Mouse (Mus musculus) myocyte (in vitro differentiated cells): ENCODE measurements around the gene Vmp1. TPM values are rescaled to one million over a fixed set of nuclear protein-coding genes. Genes with fewer than 3 reads are reported as not detected.
A peak's percentile ranks its signal among the peaks of the same experiment; 100 is the strongest.

Experiments used
- H3K27me3 ChIP-seq: one replicate; pipeline ENCODE4 v1.6.1; 2011; ENCODE audit not compliant: control insufficient read depth, insufficient read depth, insufficient read length
- H3K36me3 ChIP-seq: one replicate; pipeline ENCODE4 v1.6.1; 2011; ENCODE audit not compliant: control insufficient read depth, insufficient read depth
- H3K4me2 ChIP-seq: one replicate; pipeline ENCODE4 v1.6.1; 2011; ENCODE audit warnings: low read depth, control low read depth
- H3K4me3 ChIP-seq: one replicate; pipeline ENCODE4 v1.5.1; 2011; ENCODE audit warnings: mild to moderate bottlenecking, control low read depth, moderate library complexity
- H3K79me2 ChIP-seq: one replicate; pipeline ENCODE4 v1.6.1; 2011; ENCODE audit not compliant: control insufficient read depth, insufficient read depth
- H3ac ChIP-seq: one replicate; pipeline ENCODE4 v1.6.1; 2011; ENCODE audit not compliant: control insufficient read depth, insufficient read length
- CEBPB ChIP-seq: IDR thresholded peaks from 2 replicates; pipeline ENCODE4 v1.6.1; 2011; ENCODE audit warnings: mild to moderate bottlenecking, moderate library complexity; ENCODE audit not compliant: poor library complexity, insufficient read depth, severe bottlenecking
- E2F4 ChIP-seq: IDR thresholded peaks from one replicate; pipeline ENCODE4 v1.6.1; 2011; ENCODE audit warnings: mild to moderate bottlenecking, control low read depth, moderate library complexity; ENCODE audit not compliant: insufficient read depth
- MAX ChIP-seq: IDR thresholded peaks from one replicate; pipeline ENCODE4 v1.6.1; 2011; ENCODE audit warnings: low read depth, mild to moderate bottlenecking, control low read depth
- MYOD1 ChIP-seq, 3 experiments: IDR thresholded peaks; one replicate each; pipeline ENCODE4 v1.6.1; 2011; ENCODE audit warnings: control low read depth in 2 of 3, low read depth in 2 of 3, mild to moderate bottlenecking in 2 of 3, moderate library complexity in 1 of 3; ENCODE audit not compliant: insufficient read length in 2 of 3, control insufficient read depth in 1 of 3
- MYOG ChIP-seq, 3 experiments: IDR thresholded peaks; one replicate each; pipeline ENCODE4 v1.6.1; 2011; ENCODE audit warnings: control low read depth in 2 of 3, low read depth in 2 of 3, mild to moderate bottlenecking in 2 of 3; ENCODE audit not compliant: insufficient read length in 2 of 3, control insufficient read depth in 1 of 3, insufficient read depth in 1 of 3
- POLR2A ChIP-seq: IDR thresholded peaks from one replicate; pipeline ENCODE4 v1.6.1; 2011; ENCODE audit warnings: low read depth, mild to moderate bottlenecking, control low read depth, moderate library complexity; ENCODE audit not compliant: insufficient read length
- POLR2AphosphoS2 ChIP-seq: IDR thresholded peaks from one replicate; pipeline ENCODE4 v1.6.1; 2011; ENCODE audit warnings: low read depth, control low read depth; ENCODE audit not compliant: insufficient read length
- REST ChIP-seq: IDR thresholded peaks from one replicate; pipeline ENCODE4 v1.6.1; 2011; ENCODE audit warnings: mild to moderate bottlenecking, control low read depth, moderate library complexity; ENCODE audit not compliant: insufficient read depth, insufficient read length
- SRF ChIP-seq: IDR thresholded peaks from one replicate; pipeline ENCODE4 v1.6.1; 2011; ENCODE audit warnings: low read depth; ENCODE audit not compliant: control insufficient read depth, insufficient read length
- TCF12 ChIP-seq: IDR thresholded peaks from one replicate; pipeline ENCODE4 v1.6.1; 2011; ENCODE audit warnings: mild to moderate bottlenecking, control low read depth; ENCODE audit not compliant: poor library complexity, insufficient read depth, severe bottlenecking
- TCF3 ChIP-seq: IDR thresholded peaks from one replicate; pipeline ENCODE4 v1.6.1; 2011; ENCODE audit warnings: low read depth, control low read depth; ENCODE audit not compliant: insufficient read length
- USF1 ChIP-seq: IDR thresholded peaks from one replicate; pipeline ENCODE4 v1.6.1; 2011; ENCODE audit warnings: low read depth, mild to moderate bottlenecking, control low read depth, moderate library complexity
- polyA plus RNA-seq: library from polyadenylated mRNA; unstranded; fragments of >200 nt; fragmentation: generic; extraction: Trizol; gene quantifications from one replicate; pipeline ENCODE4 v1.2.1, GENCODE M21; 2012; ENCODE audit warnings: missing spikeins

Vmp1 gene
- polyA plus RNA-seq, 1 experiment, result 169 TPM

- Histone ChIP-seq H3ac (no peak overlapping the region), H3K79me2 (peaks cover 37% of the 10 kb centered on the region), H3K36me3 (peaks cover 25% of the 10 kb centered on the region), H3K27me3 (no peaks in the 10 kb centered on the region), H3K4me3 (no peak overlapping the region), H3K4me2 (peak overlapping the region; percentile 67)
- TF ChIP-seq USF1 (peak; percentile 69), MYOG (IDR thresholded peaks at IDR 0.05; ENCODE audit: control insufficient read depth in 1 of 3, insufficient read depth in 1 of 3, insufficient read length in 2 of 3, low read depth in 2 of 3) (no peak)
Observed at GRCm38 (mm10) chr11:86604289-86604688, 79.3 kb downstream of the Vmp1 start.

GRCm38 (mm10) chr11:86603719-86604118 lies 79.9 kb downstream of the Vmp1 start:
- no peak overlapping the region for H3ac ChIP-seq
- TF ChIP-seq CEBPB, result peak; percentile 98
- no peak for TF ChIP-seq MAX
- peaks cover 43% of the 10 kb centered on the region for H3K79me2 ChIP-seq
- peak overlapping the region; percentile 67 for H3K4me2 ChIP-seq
- H3K36me3 ChIP-seq, result peaks cover 25% of the 10 kb centered on the region
- H3K27me3 ChIP-seq, result no peaks in the 10 kb centered on the region
- H3K4me3 ChIP-seq, result no peak overlapping the region

- H3K36me3 ChIP-seq, result peaks cover 25% of the 10 kb centered on the region
- peak overlapping the region; percentile 27 for H3K4me3 ChIP-seq
- H3ac ChIP-seq, result no peak overlapping the region
- no peak for TF ChIP-seq SRF
- TF ChIP-seq E2F4, result no peak
- no peak for TF ChIP-seq MYOD1 (IDR thresholded peaks at IDR 0.05; ENCODE audit: control insufficient read depth in 1 of 3, insufficient read length in 2 of 3, low read depth in 2 of 3)
- TF ChIP-seq POLR2AphosphoS2, result no peak
- no peak for TF ChIP-seq TCF3
- TF ChIP-seq MYOG (IDR thresholded peaks at IDR 0.05; ENCODE audit: control insufficient read depth in 1 of 3, insufficient read depth in 1 of 3, insufficient read length in 2 of 3, low read depth in 2 of 3), result no peak
- TF ChIP-seq MAX, result no peak
- TF ChIP-seq USF1, result no peak
- TF ChIP-seq TCF12, result no peak
- H3K4me2 ChIP-seq, result peak overlapping the region; percentile 87
- no peaks in the 10 kb centered on the region for H3K27me3 ChIP-seq
- peaks cover 59% of the 10 kb centered on the region for H3K79me2 ChIP-seq
Observed at GRCm38 (mm10) chr11:86602116-86602515, 81.5 kb downstream of the Vmp1 start.

GRCm38 (mm10) chr11:86600209-86600557 lies 83.5 kb downstream of the Vmp1 start:
- H3K27me3 ChIP-seq, result no peaks in the 10 kb centered on the region
- no peak overlapping the region for H3ac ChIP-seq
- TF ChIP-seq MYOG (IDR thresholded peaks at IDR 0.05; ENCODE audit: control insufficient read depth in 1 of 3, insufficient read depth in 1 of 3, insufficient read length in 2 of 3, low read depth in 2 of 3) (no peak), E2F4 (no peak), REST (no peak), CEBPB (no peak), SRF (no peak), MAX (no peak), POLR2A (no peak), TCF12 (no peak), POLR2AphosphoS2 (no peak), USF1 (no peak), MYOD1 (IDR thresholded peaks at IDR 0.05; ENCODE audit: control insufficient read depth in 1 of 3, insufficient read length in 2 of 3, low read depth in 2 of 3) (no peak), TCF3 (no peak)
- peak overlapping the region; percentile 27 for H3K4me3 ChIP-seq
- peaks cover 8% of the 10 kb centered on the region for H3K36me3 ChIP-seq
- H3K4me2 ChIP-seq, result peak overlapping the region; percentile 87
- H3K79me2 ChIP-seq, result peaks cover 75% of the 10 kb centered on the region

- Histone ChIP-seq H3K79me2 (peaks cover 81% of the 10 kb centered on the region), H3K36me3 (peaks cover 7% of the 10 kb centered on the region), H3K4me2 (peak overlapping the region; percentile 87), H3K27me3 (no peaks in the 10 kb centered on the region), H3K4me3 (peak overlapping the region; percentile 27), H3ac (no peak overlapping the region)
- TF ChIP-seq MAX, result no peak
- no peak for TF ChIP-seq USF1
- no peak for TF ChIP-seq TCF12
- TF ChIP-seq POLR2AphosphoS2, result no peak
- TF ChIP-seq SRF, result no peak
- no peak for TF ChIP-seq E2F4
- no peak for TF ChIP-seq POLR2A
- no peak for TF ChIP-seq CEBPB
- TF ChIP-seq TCF3, result no peak
- no peak for TF ChIP-seq MYOG (IDR thresholded peaks at IDR 0.05; ENCODE audit: control insufficient read depth in 1 of 3, insufficient read depth in 1 of 3, insufficient read length in 2 of 3, low read depth in 2 of 3)
- TF ChIP-seq REST, result no peak
- no peak for TF ChIP-seq MYOD1 (IDR thresholded peaks at IDR 0.05; ENCODE audit: control insufficient read depth in 1 of 3, insufficient read length in 2 of 3, low read depth in 2 of 3)
Observed at GRCm38 (mm10) chr11:86599378-86600208, 84.0 kb downstream of the Vmp1 start.
